Mouse (Mus musculus): ENCODE measurements around the gene Atf6b. TPM values are rescaled to one million over a fixed set of nuclear protein-coding genes. Genes with fewer than 3 reads are reported as not detected.

Atf6b gene
- total RNA-seq (2021): 10 to 100 TPM; 15.3 to 16.1 TPM

DNA sequence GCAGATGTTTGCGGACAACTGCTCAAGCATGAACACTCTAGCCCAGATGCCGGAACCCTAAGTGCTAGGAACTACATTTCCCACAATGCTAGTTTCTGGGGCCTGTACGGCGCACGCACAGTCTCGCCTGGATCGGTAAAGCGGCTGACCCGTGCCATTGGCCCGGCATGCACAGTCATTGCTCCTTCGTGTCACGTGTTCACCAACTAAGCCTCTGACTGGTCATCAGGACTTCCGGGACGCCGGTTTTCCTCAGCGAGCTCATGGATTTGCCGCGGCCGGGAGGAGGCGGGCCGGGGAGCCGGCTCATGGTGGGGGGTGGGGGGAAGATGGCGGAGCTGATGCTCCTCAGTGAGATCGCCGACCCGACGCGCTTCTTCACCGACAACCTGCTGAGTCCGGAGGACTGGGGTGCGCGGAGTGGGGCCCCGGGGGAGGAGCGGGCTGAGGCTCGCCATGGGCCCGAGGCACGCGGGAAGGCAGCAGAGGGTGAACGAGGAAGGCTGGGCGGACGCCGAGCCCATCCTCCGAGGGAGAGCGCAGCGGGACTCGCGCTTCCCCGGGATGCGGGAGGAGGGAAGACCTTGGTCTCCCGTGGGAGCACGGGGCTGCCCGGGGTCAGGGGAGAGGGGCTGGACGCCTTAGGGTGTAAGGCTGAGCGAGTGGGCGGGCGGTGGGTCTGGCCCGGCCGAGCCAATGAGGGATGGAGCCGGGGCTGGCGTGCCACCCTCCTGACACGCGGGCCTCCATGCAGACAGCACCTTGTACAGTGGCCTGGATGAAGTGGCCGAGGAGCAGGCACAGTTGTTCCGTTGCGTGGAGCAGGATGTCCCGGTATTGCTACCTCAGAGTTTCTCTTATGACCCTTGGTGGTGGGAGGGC is at the start of gene Atf6b:
TSS of gene Atf6b (plus strand) at position 241 of the 882 bp plus-strand sequence.
- intact Hi-C loops (cut with DNase I): no loop called here
- DNase-seq: peak; percentile 87 to 89

DNA sequence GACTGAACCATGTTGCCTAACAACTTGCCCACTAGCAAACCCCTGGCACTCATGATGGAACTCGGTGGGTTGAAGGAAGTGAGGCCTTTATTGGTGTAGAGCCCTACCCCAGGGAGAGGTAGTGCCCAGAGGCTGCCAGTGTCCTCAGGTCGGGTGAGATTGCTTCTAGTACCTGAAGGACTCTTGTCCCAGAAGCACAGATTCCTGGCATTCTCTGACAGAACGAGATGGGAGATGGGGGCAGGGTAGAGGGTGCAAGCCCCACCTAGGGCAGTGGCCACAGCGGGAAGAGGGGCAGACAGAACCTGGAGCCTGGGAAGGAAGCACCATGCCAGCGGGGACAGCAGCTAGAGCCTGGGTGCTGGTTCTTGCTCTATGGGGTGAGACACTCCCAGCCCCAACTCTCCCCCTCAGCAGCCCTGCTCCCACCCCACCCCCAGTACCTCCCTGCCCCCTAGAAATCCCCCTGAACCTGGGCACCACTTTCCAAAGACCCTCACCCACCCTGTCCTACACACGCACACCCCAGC is 49.3 kb upstream of the Atf6b start, which contains the start of gene Ager:
TSS of gene Ager (plus strand) at position 297 of the 530 bp plus-strand sequence.
- intact Hi-C loops (cut with DNase I): no loop called here
- DNase-seq: no peak

DNA sequence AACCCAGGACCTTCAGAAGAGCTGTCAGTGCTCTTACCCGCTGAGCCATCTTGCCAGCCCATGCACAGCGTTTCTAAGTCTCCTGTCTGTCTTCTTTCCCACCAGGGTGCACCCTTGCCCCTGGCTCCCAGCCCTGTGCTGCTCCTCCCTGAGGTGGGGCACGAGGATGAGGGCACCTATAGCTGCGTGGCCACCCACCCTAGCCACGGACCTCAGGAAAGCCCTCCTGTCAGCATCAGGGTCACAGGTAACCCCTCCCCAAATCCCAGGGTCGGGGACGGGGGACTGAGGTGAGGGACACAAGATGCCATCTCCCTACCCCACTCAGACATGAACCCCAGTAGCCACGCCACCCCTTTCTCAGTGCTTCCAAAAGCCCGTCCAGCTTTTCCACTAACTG is 47.1 kb upstream of the Atf6b start:
- DNase-seq: no peak
- intact Hi-C loops (cut with DNase I): no loop called here

DNA sequence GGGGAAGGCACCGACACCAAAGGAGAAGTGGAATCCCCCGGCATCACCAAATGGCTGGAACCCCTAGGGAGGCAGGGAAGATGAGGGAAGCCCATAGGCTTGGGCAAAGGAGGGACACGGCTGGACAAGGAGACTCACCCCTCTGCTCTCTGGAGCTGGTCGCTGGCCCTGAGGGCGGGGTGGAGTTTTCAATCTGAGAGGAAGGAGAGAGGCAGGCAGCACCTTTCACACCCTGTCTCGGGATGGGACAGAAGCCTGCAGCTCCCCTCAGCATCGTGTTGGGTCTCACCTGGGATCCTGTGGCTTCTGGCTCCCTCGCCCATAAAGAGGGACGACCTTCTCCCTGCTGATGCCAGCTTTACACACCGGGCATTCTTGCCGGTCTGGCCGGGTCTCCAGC is 45.1 kb upstream of the Atf6b start:
- DNase-seq: no peak
- intact Hi-C loops (cut with DNase I): no loop called here

DNA sequence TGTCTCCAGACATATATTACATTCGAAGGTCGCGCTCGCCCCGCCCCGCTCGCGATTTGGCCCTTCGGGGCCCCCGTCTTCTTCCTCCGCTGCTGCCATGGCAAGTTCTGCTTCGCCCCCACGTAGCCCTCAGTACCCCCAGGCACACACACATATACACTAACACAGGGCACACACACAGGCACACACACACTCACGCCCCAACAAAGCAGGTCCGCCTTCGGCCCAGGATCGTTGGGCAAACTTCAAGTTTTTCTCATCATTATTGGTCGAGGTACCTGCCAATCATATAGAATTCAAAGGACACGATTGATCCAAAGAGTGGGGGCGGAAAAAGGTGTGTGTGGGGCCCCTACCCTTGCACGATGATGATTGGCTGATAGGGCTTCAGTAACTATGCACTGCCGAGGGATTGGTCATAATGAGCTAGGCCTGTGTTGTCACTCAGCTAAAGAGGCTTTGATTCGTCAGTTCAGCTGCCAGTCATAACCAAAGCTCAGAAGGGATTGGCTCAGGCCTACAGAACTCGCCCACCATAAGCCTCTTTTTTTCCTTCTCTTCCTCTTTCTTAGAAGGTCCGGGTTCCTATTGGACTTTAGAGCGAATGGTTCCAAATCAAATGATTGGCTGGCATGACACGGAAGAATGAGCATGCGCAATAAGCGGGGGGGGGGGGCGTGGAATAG is 43.4 kb upstream of the Atf6b start, which contains the start of gene Rnf5:
TSS of gene Rnf5 (minus strand) at position 316 of the 686 bp plus-strand sequence.
- peak; percentile 96 to 98 for DNase-seq
- intact Hi-C loops (cut with DNase I): no loop called here

DNA sequence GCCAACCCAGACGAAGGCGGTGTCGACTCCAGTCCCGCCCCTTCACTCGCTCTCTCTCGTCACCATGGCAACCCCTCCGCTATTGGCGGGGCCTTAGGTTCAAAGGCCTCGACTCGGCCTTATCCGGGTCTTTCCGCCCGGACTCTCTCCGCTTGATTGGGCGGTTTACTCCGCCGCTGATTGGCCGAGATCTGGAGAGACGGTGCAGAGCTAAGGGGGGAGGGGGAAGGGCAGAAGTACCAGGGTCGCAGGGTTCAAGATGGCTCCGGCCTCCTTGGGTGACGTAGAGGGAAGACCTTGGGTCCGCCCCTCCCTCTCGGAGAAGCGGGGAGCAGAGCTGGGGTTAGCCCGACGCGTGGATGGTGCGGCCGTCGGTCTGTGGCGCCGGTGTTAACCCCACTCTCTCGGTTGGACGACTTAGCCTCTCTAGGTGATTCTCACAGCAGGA is 42.9 kb upstream of the Atf6b start, which contains the start of gene Agpat1:
TSS of gene Agpat1 (plus strand) at position 202 of the 448 bp plus-strand sequence.
- DNase-seq: peak; percentile 96
- intact Hi-C loops (cut with DNase I): no loop called here

DNA sequence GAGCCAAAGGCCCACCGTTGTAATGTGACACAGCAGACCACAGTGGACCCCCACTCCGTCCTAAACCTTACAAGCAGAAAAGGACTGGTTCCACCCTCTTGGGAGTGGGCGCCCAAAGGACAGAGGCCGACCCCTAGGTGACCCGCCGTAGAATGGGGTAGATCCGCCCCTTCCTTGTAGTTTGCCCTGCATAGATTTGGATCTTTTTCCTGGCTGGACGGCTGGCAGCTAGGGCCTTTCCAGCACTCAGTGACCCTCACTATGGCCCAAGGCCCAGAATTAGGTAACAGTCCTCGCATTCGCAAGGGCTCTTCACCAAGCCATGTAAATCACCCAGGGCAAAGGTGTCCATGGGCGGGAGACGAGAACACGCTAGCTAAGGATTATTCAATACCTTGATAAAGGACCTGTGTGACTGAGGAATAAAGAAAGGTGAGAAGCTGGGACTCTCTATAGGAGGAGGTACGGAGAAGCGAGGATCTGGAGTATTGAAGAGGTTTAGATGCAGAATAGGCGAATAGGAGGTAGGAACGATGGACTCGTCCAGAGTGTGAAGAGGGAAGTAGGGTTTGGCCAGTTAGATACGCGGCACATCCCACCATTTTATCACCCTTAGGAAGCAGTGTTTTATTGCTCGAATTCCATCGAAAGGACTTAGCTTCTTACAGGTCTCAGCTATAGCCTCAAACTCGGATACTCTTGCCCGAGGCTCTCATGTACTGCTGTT is 42.3 kb upstream of the Atf6b start:
- DNase-seq: no peak
- intact Hi-C loops (cut with DNase I): loop anchor here (5.0 kb wide), 1 partner anchor 293 kb away; the partner anchor contains the start of genes C2 and Ehmt2

DNA sequence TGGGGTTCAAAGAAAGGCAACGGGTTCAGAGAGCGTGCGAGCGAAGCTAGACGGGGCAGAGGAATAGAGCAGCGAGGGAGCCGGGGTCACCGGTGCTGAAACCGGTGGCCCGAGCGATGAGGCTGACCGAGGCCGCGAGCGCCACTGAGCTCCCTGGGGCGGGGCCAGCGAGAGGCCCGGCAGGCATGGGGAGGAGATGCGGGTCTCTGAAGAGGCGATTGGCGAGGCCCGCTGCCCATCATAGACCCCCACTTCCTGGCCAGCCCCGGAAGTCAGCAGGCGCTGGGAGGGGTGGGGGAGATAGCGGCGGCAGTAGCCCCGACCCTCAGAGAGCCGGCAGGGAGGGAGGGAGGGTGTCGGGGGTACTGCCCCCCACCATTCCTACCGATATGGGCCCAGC is 41.3 kb upstream of the Atf6b start:
- peak; percentile 97 to 98 for DNase-seq
- intact Hi-C loops (cut with DNase I): loop anchor here (1.0 to 5.0 kb wide), 2 partner anchors 22 to 292 kb away; partner anchors contain the start of genes C2 and Ehmt2

DNA sequence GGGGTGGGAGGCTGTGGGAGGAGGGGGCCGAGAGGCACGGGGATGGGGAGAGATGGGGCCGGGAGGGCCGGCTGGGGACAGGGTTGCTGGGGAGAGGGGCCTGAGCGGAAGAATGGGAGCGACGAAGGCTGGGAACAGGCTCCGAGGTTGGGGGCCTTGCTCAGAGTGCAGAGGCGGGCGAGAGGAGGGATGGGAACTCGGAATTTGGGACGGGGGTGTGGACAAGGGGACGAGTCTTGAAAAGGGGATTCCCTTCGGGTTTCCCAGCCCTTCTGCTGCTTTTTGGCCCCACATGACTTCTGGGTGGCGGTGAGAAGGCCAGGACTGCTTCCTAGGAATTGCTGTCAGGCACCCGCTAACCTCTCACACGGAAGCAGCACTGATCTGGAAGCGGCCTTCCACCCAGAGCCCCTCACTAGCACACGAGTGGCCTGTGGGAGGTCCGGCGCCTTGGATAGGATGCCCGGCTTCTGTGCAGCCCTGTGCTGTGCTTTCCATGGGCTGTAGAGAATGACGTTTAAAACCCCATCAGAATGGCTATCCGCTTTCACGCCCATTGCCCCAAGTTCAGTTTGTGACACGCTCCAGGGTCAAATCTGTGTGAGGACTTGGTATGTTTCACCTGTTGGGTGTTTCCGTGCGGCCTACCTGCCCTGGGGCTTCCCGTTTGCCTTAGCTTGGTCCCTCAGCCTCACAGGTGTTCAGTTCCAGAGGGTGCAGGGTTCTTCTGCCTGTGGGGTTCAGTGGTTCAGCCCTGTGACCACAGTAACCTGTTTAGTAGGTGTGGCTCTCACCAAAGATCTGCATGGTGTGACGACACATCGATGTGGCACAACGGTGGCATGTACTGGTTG is 40.5 kb upstream of the Atf6b start:
- intact Hi-C loops (cut with DNase I): loop anchor here (1.0 to 5.0 kb wide), 2 partner anchors 21 to 291 kb away; partner anchors contain the start of genes C2 and Ehmt2
- DNase-seq: no peak

DNA sequence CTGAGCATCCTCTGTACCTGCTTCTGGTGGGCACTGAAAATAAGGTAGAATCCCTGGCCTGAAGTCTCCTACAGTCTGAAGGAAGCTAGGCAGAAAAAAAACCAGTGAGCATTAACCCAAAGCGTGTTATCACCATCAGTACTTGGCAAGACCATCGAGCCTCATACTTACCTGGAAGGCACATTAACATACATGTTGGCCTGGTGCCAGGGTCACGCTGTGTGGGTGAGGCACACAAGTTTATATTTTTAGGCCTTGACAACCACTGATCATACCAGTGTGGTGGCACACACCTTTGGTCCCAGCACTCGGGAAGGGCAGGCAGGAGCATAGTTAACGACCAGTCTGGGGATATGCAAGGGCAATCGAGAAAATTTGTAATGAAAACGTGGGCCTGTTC is 38.9 kb upstream of the Atf6b start:
- no peak for DNase-seq
- intact Hi-C loops (cut with DNase I): loop anchor here (5.0 kb wide), 1 partner anchor 289 kb away; the partner anchor contains the start of genes C2 and Ehmt2

DNA sequence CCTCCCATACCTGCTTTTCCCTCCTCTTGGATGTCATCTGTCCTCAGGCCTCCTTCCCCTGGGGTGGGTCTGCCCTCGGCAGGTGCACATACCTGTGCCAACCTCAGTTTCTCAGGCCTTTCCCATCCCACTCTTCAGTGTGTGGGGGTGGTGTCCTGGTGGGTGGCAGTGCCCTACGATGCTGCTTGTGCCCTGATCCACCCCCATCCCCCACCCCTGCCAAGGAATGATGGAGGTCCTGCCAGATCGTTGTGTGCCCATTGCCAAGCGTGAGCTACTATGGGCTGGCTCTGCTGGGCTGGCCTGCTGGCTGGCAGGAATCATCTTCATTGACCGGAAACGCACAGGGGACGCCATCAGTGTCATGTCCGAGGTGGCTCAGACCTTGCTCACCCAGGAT is 35.9 kb upstream of the Atf6b start:
- DNase-seq: no peak
- intact Hi-C loops (cut with DNase I): no loop called here

DNA sequence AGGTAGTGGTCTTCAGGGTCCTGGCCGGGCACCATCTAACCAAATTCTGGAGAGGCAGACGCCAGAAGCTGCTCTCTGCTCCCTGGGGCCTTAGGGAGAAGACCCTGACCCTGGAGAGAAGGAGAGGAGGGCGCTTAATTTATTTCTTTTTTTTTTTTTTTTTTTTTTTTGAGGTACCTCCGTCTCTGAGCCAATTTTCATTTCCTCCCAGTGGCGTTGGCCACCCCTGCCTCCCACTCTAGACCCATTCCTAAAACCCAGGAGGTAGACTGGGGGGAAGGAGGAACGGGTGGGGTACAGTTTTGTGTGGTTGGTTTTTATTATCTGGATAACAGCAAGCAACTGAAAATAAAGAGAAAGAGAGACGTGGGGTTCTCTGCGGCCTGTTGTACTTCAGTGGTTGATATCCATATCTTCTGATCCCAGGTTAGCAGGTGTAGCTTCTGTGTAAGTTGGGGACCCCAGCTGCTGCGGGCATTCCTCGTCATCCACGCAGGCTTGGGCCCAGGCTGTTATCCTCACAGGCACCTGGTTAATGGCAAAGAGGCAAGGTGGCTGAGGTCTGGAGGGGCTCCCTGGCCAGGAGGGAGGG is 33.8 kb upstream of the Atf6b start:
- intact Hi-C loops (cut with DNase I): no loop called here
- DNase-seq: no peak

DNA sequence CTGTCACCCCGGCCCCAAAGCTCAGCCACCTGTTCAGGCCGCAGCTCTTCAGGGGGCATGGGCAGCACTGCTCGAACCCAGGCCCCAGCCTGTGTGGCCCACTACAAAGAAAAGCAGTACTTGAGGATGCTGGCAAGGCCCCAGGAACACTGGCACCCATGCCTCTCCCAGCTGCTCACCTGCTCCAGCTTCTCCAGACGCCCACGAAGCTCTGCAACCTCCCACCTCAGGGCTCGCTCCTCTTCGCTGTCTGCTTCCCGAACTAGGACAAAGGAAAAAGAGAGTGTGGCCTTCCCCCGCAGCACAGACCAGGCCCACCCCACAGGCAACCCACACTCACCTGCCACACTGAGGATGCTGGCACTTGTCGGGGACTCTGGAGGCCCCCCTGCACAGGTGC is 33.1 kb upstream of the Atf6b start:
- intact Hi-C loops (cut with DNase I): no loop called here

DNA sequence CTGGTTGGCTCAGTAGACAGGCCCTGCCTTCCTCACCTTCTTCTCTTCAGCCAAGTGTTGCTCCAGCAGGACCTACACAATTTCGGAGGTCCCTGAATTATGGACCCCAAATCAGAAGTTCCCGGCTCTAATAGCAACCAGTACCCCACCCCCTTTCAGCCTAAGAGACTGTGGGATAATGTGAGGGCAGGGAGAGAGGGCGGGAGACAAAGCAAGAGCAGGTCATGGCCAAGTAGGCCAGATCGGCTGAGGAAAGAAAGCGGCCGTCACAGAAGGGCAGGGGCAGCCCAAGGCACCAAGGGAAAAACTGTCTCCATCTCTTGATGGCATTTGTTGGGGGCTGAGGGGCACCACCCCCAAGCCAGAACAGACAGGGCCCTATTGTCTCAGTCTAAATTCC is 31.1 kb upstream of the Atf6b start, which contains the start of gene Egfl8:
TSS of gene Egfl8 (minus strand) at position 101 of the 400 bp plus-strand sequence.
- no peak for DNase-seq
- intact Hi-C loops (cut with DNase I): no loop called here

More for the DNA sequence above, 33.1 kb upstream of the Atf6b start:
- no peak for DNase-seq

DNA sequence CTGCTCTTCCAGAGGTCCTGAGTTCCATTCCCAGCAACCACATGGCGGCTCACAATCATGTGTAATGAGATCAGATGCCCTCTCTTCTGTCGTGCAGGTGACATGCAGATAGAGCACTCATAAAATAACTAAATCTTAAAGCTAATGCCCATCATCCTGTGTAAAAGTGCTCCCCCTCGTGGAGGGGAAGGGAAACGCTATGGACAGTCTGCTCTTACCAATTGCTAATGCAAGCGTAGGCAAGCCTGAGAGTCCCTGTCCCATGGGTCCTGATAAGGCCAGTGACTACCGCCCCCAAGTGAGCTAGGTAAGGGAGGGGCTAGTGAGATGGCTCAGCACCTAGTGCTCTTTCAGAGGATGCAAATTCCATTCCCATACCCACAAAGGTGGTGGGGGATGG is 27.9 kb upstream of the Atf6b start:
- intact Hi-C loops (cut with DNase I): loop anchor here (1.0 to 2.0 kb wide), 3 partner anchors 46 to 178 kb away; no protein-coding TSS in a partner anchor
- peak; percentile 76 to 80 for DNase-seq

DNA sequence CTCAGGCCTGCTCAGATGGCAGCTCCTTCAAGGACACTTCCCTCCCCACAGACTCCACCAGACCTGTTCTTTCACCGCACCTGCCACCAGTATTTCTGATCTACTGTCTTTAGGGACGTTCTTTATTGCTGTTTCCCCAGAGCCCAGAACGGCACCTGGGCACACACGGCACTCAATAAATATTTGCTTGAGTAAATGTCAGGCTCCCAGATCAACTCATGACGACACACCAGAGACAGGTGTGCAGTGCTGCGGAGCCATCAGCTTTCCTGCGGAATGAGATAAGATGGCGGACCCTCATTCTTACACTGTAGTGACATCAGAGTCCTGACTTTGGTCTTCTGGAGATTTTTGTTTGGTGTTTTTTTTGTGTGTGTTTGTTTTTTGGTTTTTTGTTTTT is 25.9 kb upstream of the Atf6b start:
- intact Hi-C loops (cut with DNase I): no loop called here
- no peak for DNase-seq

DNA sequence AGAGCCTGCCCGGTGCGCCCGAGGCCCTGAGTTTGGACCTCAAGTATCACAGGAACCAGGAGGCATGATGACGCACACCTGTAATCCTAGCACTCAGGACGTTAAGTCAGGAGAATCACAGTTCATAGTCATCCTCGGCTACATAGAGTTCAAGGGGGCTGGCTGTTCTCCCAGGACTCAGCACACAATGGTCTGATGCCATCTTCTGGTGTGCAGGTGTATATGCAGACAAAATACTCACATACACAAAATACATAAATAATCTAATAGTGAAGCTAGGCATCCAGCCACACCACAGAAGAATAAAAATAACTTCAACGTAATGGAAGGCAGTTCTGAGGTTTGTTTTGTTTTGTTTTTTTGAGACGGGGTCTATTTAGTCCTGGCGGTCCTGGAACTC is 23.8 kb upstream of the Atf6b start:
- intact Hi-C loops (cut with DNase I): no loop called here
- no peak for DNase-seq

DNA sequence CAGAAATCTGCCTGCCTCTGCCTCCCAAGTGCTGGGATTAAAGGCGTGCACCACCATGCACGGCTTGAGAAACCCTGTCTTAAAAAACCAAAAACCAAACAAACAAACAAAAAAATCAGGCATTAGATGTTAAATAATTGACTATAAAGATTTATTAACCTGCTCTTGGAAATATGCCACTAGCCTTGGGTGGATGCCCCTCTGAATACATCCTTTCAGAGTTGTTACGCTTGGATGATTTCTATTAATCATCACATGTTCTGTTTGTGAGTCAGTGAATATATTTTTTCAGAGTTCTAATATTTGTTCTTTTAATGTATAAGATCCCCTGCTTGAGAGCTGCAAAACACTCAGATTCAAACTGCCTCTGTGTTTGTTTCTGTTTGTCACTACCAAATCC is 22.0 kb upstream of the Atf6b start:
- no peak for DNase-seq
- intact Hi-C loops (cut with DNase I): no loop called here
